Mouse (Mus musculus) B cell, adult 67 days (primary cell): ENCODE data around the gene Wnt16. TPM values are rescaled to one million over a fixed set of nuclear protein-coding genes. Genes with fewer than 3 reads are reported as not detected.

ENCODE experiments used
- total RNA-seq, 2 experiments: library from RNA; stranded (reverse); gene quantifications; 4 replicates each; pipeline ENCODE4 v1.2.4; 2023

The Wnt16 gene
- total RNA-seq, result not detected

DNA sequence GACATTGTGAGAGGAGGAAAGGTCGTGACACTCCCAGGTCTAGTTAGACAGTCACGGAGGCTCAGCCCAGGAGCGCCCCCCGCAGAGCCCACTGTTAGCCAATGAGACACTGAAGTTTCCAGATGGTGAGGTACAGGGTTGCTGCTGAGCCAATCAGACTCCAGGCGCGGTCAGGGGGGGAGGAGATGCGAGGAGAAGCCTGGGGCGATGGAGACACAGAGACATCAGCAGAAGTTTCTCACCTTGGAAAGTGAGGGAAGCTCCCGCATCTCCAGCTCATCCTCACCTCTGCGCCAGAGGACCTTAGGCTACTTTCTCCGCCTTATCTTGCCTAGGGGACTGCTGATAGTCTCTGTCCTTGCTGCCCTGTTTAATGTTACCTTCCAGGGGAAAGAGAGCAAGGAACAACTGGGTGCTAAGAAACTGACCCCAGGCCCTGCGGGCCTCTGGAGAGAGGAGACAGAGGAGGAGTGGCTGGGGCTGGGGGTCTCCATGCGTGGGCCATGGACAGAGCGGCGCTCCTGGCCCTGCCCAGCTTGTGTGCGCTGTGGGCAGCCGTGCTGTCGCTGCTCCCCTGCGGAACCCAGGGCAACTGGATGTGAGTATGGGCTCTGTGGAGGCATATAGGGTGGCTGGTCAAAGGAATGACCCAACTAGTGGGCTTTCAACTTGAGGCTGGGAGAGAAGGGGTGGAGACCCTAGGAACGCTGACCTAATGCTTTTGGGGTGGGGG is at the start of gene Wnt16:
Wnt16 (plus strand) TSS at position 224 of the 733 bp plus-strand sequence.

Other genes with a start within 250 kb of the Wnt16 start
- gene Fam3c, start 68.0 kb downstream of the Wnt16 start, total RNA-seq, result 10 to 100 TPM; 59.5 to 85.8 TPM